Mouse (Mus musculus) CD4-positive, CD25-positive, alpha-beta regulatory T cell, adult 4 months (primary cell): Measurements from ENCODE around the gene Nkx6-1. TPM values are rescaled to one million over a fixed set of nuclear protein-coding genes. Genes with fewer than 3 reads are reported as not detected.

Experiments
- ATAC-seq: one replicate; pipeline ENCODE4 v1.8.0; 2017
- polyA plus RNA-seq, 2 experiments: library from polyadenylated mRNA; unstranded; fragments of 100-300 nt; shearing (Covaris generic); gene quantifications; one replicate each; pipeline ENCODE4 v1.2.1; 2017

The Nkx6-1 gene
- polyA plus RNA-seq, 2 experiments from 2014 or later: not detected

- no peak for ATAC-seq
Observed at GRCm38 (mm10) chr5:101658984-101659290, 5.9 kb downstream of the Nkx6-1 start.

- no peak for ATAC-seq
Observed at GRCm38 (mm10) chr5:101658188-101658983, 6.4 kb downstream of the Nkx6-1 start.

GRCm38 (mm10) chr5:101657698-101658097 is 7.1 kb downstream of the Nkx6-1 start:
- ATAC-seq: no peak

- ATAC-seq: no peak
Observed at GRCm38 (mm10) chr5:101656107-101656506, 8.7 kb downstream of the Nkx6-1 start.

GRCm38 (mm10) chr5:101655418-101655817 is 9.4 kb downstream of the Nkx6-1 start:
- no peak for ATAC-seq

- no peak for ATAC-seq
Observed at GRCm38 (mm10) chr5:101647726-101648686, 16.8 kb downstream of the Nkx6-1 start.

- ATAC-seq: no peak
Observed at GRCm38 (mm10) chr5:101646961-101647575, 17.7 kb downstream of the Nkx6-1 start.

- no peak for ATAC-seq
Observed at GRCm38 (mm10) chr5:101645071-101645470, 19.7 kb downstream of the Nkx6-1 start.

GRCm38 (mm10) chr5:101638101-101638500 is 26.7 kb downstream of the Nkx6-1 start:
- ATAC-seq: no peak

Other genes with a start within 250 kb of the Nkx6-1 start
- gene Cds1, start 100.1 kb upstream of the Nkx6-1 start, polyA plus RNA-seq: not detected